Mouse (Mus musculus): ENCODE results near the gene Tmsb15b2. TPM values are rescaled to one million over a fixed set of nuclear protein-coding genes. Genes with fewer than 3 reads are reported as not detected.
A peak's percentile ranks its signal among the peaks of the same experiment; 100 is the strongest.
"Not testable (repeated sequence)": the region's sequence is repeated elsewhere in the genome, so short reads cannot be mapped to it uniquely, and the experiment has no call there.

The Tmsb15b2 gene
- polyA plus RNA-seq (2015; fragmentation: Nextera tagmentation; extraction: Ambion mirVana), result 52.6 and 76.2 TPM in 2 replicates

- WGBS, result 82% methylated on average over 6 of the region's 6 CpGs
- DNase-seq (ENCODE audit: low spot score); H3K4me1 ChIP-seq (replicated peaks; ENCODE audit: insufficient read depth, low read length); H3K36me3 ChIP-seq (ENCODE audit: insufficient read depth, low read length); H3K9ac ChIP-seq (ENCODE audit: low read depth, low read length); ATAC-seq (replicated peaks; ENCODE audit: low FRiP score, low read depth); H3K9me3 ChIP-seq (replicated peaks; ENCODE audit: low read length); H3K27ac ChIP-seq; H3K27me3 ChIP-seq (ENCODE audit: insufficient read depth, low read length): not testable (repeated sequence)
- H3K4me3 ChIP-seq (replicated peaks; ENCODE audit: low read depth, low read length), result peak within 1 kb of the TSS; percentile 28
- H3K4me2 ChIP-seq (ENCODE audit: low read length), result peak within 1 kb of the TSS; percentile 48
Measured at GRCm38 (mm10) chrX:136975397-136975796, at the start of gene Tmsb15b2. Gene Tmsb15b2, minus strand, starts transcription at chrX:136975497.

- WGBS, result 19% methylated on average over 1 of the region's 1 CpGs
- peak; percentile 76 for TF ChIP-seq CTCF (IDR thresholded peaks at IDR 0.05; ENCODE audit: low read depth)
- Histone ChIP-seq H3K9me3 (replicated peaks; ENCODE audit: low read length) (no peaks in the 10 kb centered on the region), H3K9ac (ENCODE audit: low read depth, low read length) (no peak overlapping the region), H3K4me3 (replicated peaks; ENCODE audit: low read depth, low read length) (no peak overlapping the region), H3K4me2 (ENCODE audit: low read length) (no peak overlapping the region), H3K27ac (no peak overlapping the region), H3K4me1 (replicated peaks; ENCODE audit: insufficient read depth, low read length) (no peaks in the 10 kb centered on the region), H3K36me3 (ENCODE audit: insufficient read depth, low read length) (peaks cover 3% of the 10 kb centered on the region; the same call in 1 of the 2 replicates), H3K27me3 (ENCODE audit: insufficient read depth, low read length) (no peaks in the 10 kb centered on the region)
- ATAC-seq (replicated peaks; ENCODE audit: low FRiP score, low read depth), result no peak
- peak; percentile 47 for DNase-seq (ENCODE audit: low spot score)
Measured at GRCm38 (mm10) chrX:137019310-137019709, 44.0 kb upstream of the Tmsb15b2 start.

- peaks cover 3% of the 10 kb centered on the region; the same call in 1 of the 2 replicates for H3K36me3 ChIP-seq (ENCODE audit: insufficient read depth, low read length)
- no peak for ATAC-seq (replicated peaks; ENCODE audit: low FRiP score, low read depth)
- 59% methylated on average over 1 of the region's 1 CpGs for WGBS
- no peak for DNase-seq (ENCODE audit: low spot score)
- H3K27ac ChIP-seq, result no peak overlapping the region
- H3K27me3 ChIP-seq (ENCODE audit: insufficient read depth, low read length), result no peaks in the 10 kb centered on the region
- TF ChIP-seq CTCF (IDR thresholded peaks at IDR 0.05; ENCODE audit: low read depth), result no peak
- H3K4me1 ChIP-seq (replicated peaks; ENCODE audit: insufficient read depth, low read length), result no peaks in the 10 kb centered on the region
- H3K4me2 ChIP-seq (ENCODE audit: low read length), result no peak overlapping the region
- H3K4me3 ChIP-seq (replicated peaks; ENCODE audit: low read depth, low read length), result no peak overlapping the region
- H3K9me3 ChIP-seq (replicated peaks; ENCODE audit: low read length), result no peaks in the 10 kb centered on the region
- no peak overlapping the region for H3K9ac ChIP-seq (ENCODE audit: low read depth, low read length)
Measured at GRCm38 (mm10) chrX:137017668-137018067, 42.4 kb upstream of the Tmsb15b2 start.

- H3K4me2 ChIP-seq (ENCODE audit: low read length), result no peak overlapping the region
- H3K9ac ChIP-seq (ENCODE audit: low read depth, low read length), result no peak overlapping the region
- WGBS, result 53% methylated on average over 6 of the region's 6 CpGs
- TF ChIP-seq CTCF (IDR thresholded peaks at IDR 0.05; ENCODE audit: low read depth), result peak; percentile 81
- H3K27ac ChIP-seq, result no peak overlapping the region
- no peaks in the 10 kb centered on the region for H3K4me1 ChIP-seq (replicated peaks; ENCODE audit: insufficient read depth, low read length)
- no peak overlapping the region for H3K4me3 ChIP-seq (replicated peaks; ENCODE audit: low read depth, low read length)
- H3K27me3 ChIP-seq (ENCODE audit: insufficient read depth, low read length), result no peaks in the 10 kb centered on the region
- no peaks in the 10 kb centered on the region for H3K36me3 ChIP-seq (ENCODE audit: insufficient read depth, low read length)
- DNase-seq (ENCODE audit: low spot score), result peak; percentile 74
- no peak for ATAC-seq (replicated peaks; ENCODE audit: low FRiP score, low read depth)
- H3K9me3 ChIP-seq (replicated peaks; ENCODE audit: low read length), result no peaks in the 10 kb centered on the region
Measured at GRCm38 (mm10) chrX:137015099-137015709, 39.9 kb upstream of the Tmsb15b2 start.

GRCm38 (mm10) chrX:136996256-136996655, 21.0 kb upstream of the Tmsb15b2 start:
- no peaks in the 10 kb centered on the region for H3K9me3 ChIP-seq (replicated peaks; ENCODE audit: low read length)
- no peaks in the 10 kb centered on the region for H3K36me3 ChIP-seq (ENCODE audit: insufficient read depth, low read length)
- no peak for DNase-seq (ENCODE audit: low spot score)
- no peaks in the 10 kb centered on the region for H3K27me3 ChIP-seq (ENCODE audit: insufficient read depth, low read length)
- H3K4me2 ChIP-seq (ENCODE audit: low read length), result no peak overlapping the region
- no peak overlapping the region for H3K9ac ChIP-seq (ENCODE audit: low read depth, low read length)
- H3K4me1 ChIP-seq (replicated peaks; ENCODE audit: insufficient read depth, low read length), result no peaks in the 10 kb centered on the region
- TF ChIP-seq CTCF (IDR thresholded peaks at IDR 0.05; ENCODE audit: low read depth), result no peak
- 84% methylated on average over 2 of the region's 2 CpGs for WGBS
- no peak overlapping the region for H3K4me3 ChIP-seq (replicated peaks; ENCODE audit: low read depth, low read length)
- no peak overlapping the region for H3K27ac ChIP-seq
- no peak for ATAC-seq (replicated peaks; ENCODE audit: low FRiP score, low read depth)

GRCm38 (mm10) chrX:136993641-136994040, 18.3 kb upstream of the Tmsb15b2 start:
- WGBS, result 42% methylated on average over 14 of the region's 14 CpGs
- TF ChIP-seq CTCF (IDR thresholded peaks at IDR 0.05; ENCODE audit: low read depth), result no peak
- DNase-seq (ENCODE audit: low spot score) (no peak), ATAC-seq (replicated peaks; ENCODE audit: low FRiP score, low read depth) (no peak)
- Histone ChIP-seq H3K27me3 (ENCODE audit: insufficient read depth, low read length) (no peaks in the 10 kb centered on the region), H3K36me3 (ENCODE audit: insufficient read depth, low read length) (no peaks in the 10 kb centered on the region), H3K9ac (ENCODE audit: low read depth, low read length) (no peak overlapping the region), H3K9me3 (replicated peaks; ENCODE audit: low read length) (no peaks in the 10 kb centered on the region), H3K4me3 (replicated peaks; ENCODE audit: low read depth, low read length) (peak overlapping the region; percentile 32; the same call in 1 of the 2 replicates), H3K4me2 (ENCODE audit: low read length) (peak overlapping the region; percentile 57), H3K27ac (no peak overlapping the region), H3K4me1 (replicated peaks; ENCODE audit: insufficient read depth, low read length) (no peaks in the 10 kb centered on the region)
